Mouse (Mus musculus): ENCODE data around the gene Gsto2.

GRCm38 (mm10) chr19:47837527-47837901, 27.8 kb upstream of the Gsto2 start:
- TF ChIP-seq CTCF (IDR thresholded peaks at IDR 0.05; ENCODE audit: low read depth), result no peak
- no peak for TF ChIP-seq EP300 (IDR thresholded peaks at IDR 0.05; ENCODE audit: low read depth)
